Mouse (Mus musculus): ENCODE measurements around the gene Usp32. TPM values are rescaled to one million over a fixed set of nuclear protein-coding genes. Genes with fewer than 3 reads are reported as not detected.

The Usp32 gene
- total and polyA plus RNA-seq, 2 experiments from 2014 or later: 2.3 to 20.7 TPM

DNA sequence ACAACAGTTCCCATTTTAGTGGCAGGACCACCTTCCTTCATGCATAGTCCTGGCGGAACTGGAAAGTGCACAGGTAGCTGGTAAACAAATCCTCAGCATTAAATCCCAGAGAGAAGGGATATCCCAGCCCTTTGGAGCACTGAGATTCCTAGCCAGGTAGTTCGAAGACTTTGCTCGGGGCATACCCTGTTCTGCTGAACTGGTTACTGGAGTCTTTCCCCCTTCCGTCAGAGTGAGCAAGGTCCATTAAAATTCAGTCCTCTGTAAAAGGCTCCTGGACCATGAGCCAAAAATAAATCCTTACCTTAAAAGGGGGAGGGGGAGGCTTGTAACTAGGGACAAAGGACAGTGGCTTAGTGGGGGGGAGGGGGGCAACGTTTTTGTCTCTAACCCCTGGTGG, 180.8 kb downstream of the Usp32 start:
- no peaks in the 10 kb centered on the region for H3K36me3 ChIP-seq (replicated peaks; ENCODE audit: control insufficient read depth, insufficient read depth, low read length)
- H3K4me1 ChIP-seq (ENCODE audit: control insufficient read depth, insufficient read depth): peaks cover 8% of the 10 kb centered on the region

GRCm38 (mm10) chr11:84958271-84958630, 181.7 kb downstream of the Usp32 start:
- Histone ChIP-seq H3K4me1 (ENCODE audit: control insufficient read depth, insufficient read depth) (peaks cover 8% of the 10 kb centered on the region), H3K4me3 (ENCODE audit: low read depth, low read length) (peak overlapping the region; percentile 36), H3K36me3 (replicated peaks; ENCODE audit: control insufficient read depth, insufficient read depth, low read length) (no peaks in the 10 kb centered on the region), H3K27ac (ENCODE audit: low read depth) (no peak overlapping the region), H3K9ac (replicated peaks; ENCODE audit: low read depth, low read length) (no peak overlapping the region), H3K4me2 (ENCODE audit: low read depth, low read length) (peak overlapping the region; percentile 45), H3K9me3 (replicated peaks; ENCODE audit: control insufficient read depth, low read length) (no peaks in the 10 kb centered on the region), H3K27me3 (ENCODE audit: control insufficient read depth, insufficient read depth, low read length) (peaks cover 43% of the 10 kb centered on the region)
- DNase-seq (ENCODE audit: low spot score) (no peak), ATAC-seq (ENCODE audit: insufficient read depth, low read depth) (no peak)
- 4% methylated on average over 11 of the region's 11 CpGs for WGBS
- TF ChIP-seq EP300 (IDR thresholded peaks at IDR 0.05; ENCODE audit: low read depth) (no peak), CTCF (IDR thresholded peaks at IDR 0.05; ENCODE audit: low read depth) (no peak)

More for the DNA sequence above, 180.8 kb downstream of the Usp32 start:
- Histone ChIP-seq H3K9me3 (replicated peaks; ENCODE audit: control insufficient read depth, low read length) (no peaks in the 10 kb centered on the region), H3K27me3 (ENCODE audit: control insufficient read depth, insufficient read depth, low read length) (peaks cover 43% of the 10 kb centered on the region), H3K4me3 (ENCODE audit: low read depth, low read length) (no peak overlapping the region), H3K4me2 (ENCODE audit: low read depth, low read length) (peak overlapping the region; percentile 28; the same call in 1 of the 2 replicates), H3K27ac (ENCODE audit: low read depth) (peak overlapping the region; percentile 62; the same call in 1 of the 2 replicates), H3K9ac (replicated peaks; ENCODE audit: low read depth, low read length) (no peak overlapping the region)
- TF ChIP-seq CTCF (IDR thresholded peaks at IDR 0.05; ENCODE audit: low read depth) (no peak), EP300 (IDR thresholded peaks at IDR 0.05; ENCODE audit: low read depth) (no peak)
- DNase-seq (ENCODE audit: low spot score): no peak
- 32% methylated on average over 5 of the region's 5 CpGs for WGBS
- no peak for ATAC-seq (ENCODE audit: insufficient read depth, low read depth)

- DNase-seq (ENCODE audit: low spot score) (no peak), ATAC-seq (ENCODE audit: insufficient read depth, low read depth) (no peak)
- Histone ChIP-seq H3K4me2 (ENCODE audit: low read depth, low read length) (peak within 1 kb of the TSS; percentile 45), H3K4me1 (ENCODE audit: control insufficient read depth, insufficient read depth) (peaks cover 8% of the 10 kb centered on the region), H3K27me3 (ENCODE audit: control insufficient read depth, insufficient read depth, low read length) (peaks cover 43% of the 10 kb centered on the region), H3K36me3 (replicated peaks; ENCODE audit: control insufficient read depth, insufficient read depth, low read length) (no peaks in the 10 kb centered on the region), H3K9me3 (replicated peaks; ENCODE audit: control insufficient read depth, low read length) (no peaks in the 10 kb centered on the region), H3K27ac (ENCODE audit: low read depth) (no peak within 1 kb of the TSS), H3K4me3 (ENCODE audit: low read depth, low read length) (peak within 1 kb of the TSS; percentile 36), H3K9ac (replicated peaks; ENCODE audit: low read depth, low read length) (no peak within 1 kb of the TSS)
- no peak for TF ChIP-seq EP300 (IDR thresholded peaks at IDR 0.05; ENCODE audit: low read depth)
- no peak for TF ChIP-seq CTCF (IDR thresholded peaks at IDR 0.05; ENCODE audit: low read depth)
- whole genome bisulfite sequencing: 1% methylated on average over 48 of the region's 49 CpGs
Measured at GRCm38 (mm10) chr11:84957591-84958270, 182.2 kb downstream of the Usp32 start, which contains the start of gene Car4. Gene Car4 (plus strand): TSS chr11:84957786.

DNA sequence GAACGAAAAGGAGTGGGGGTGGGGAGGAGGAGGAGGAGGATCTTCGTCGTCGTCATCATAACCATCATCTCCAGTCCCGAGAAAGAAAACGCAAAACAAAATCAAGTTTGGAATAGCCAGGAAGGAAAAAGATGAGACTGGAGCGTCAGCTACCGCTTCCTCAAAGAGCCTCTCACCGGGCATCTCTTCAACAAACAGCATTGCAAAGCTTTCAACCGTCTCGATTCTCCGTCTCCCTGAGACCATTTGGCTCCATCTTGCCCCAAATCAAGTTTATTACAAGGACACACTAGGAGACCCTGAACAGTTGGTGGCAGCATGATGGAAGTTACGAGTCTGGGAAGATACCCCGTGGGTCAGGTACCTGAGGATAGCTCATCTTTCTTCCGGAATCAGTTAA, 182.8 kb downstream of the Usp32 start:
- H3K4me1 ChIP-seq (ENCODE audit: control insufficient read depth, insufficient read depth): peaks cover 8% of the 10 kb centered on the region
- H3K9me3 ChIP-seq (replicated peaks; ENCODE audit: control insufficient read depth, low read length): no peaks in the 10 kb centered on the region
- ATAC-seq (ENCODE audit: insufficient read depth, low read depth) (no peak), DNase-seq (ENCODE audit: low spot score) (no peak)
- H3K9ac ChIP-seq (replicated peaks; ENCODE audit: low read depth, low read length): no peak overlapping the region
- H3K4me3 ChIP-seq (ENCODE audit: low read depth, low read length): peak overlapping the region; percentile 36
- H3K36me3 ChIP-seq (replicated peaks; ENCODE audit: control insufficient read depth, insufficient read depth, low read length): no peaks in the 10 kb centered on the region
- peaks cover 43% of the 10 kb centered on the region for H3K27me3 ChIP-seq (ENCODE audit: control insufficient read depth, insufficient read depth, low read length)
- WGBS: 3% methylated on average over 15 of the region's 15 CpGs
- no peak for TF ChIP-seq EP300 (IDR thresholded peaks at IDR 0.05; ENCODE audit: low read depth)
- no peak for TF ChIP-seq CTCF (IDR thresholded peaks at IDR 0.05; ENCODE audit: low read depth)
- no peak overlapping the region for H3K27ac ChIP-seq (ENCODE audit: low read depth)
- peak overlapping the region; percentile 45; the same call in 1 of the 2 replicates for H3K4me2 ChIP-seq (ENCODE audit: low read depth, low read length)

- TF ChIP-seq CTCF (IDR thresholded peaks at IDR 0.05; ENCODE audit: low read depth) (no peak), EP300 (IDR thresholded peaks at IDR 0.05; ENCODE audit: low read depth) (no peak)
- Histone ChIP-seq H3K9ac (replicated peaks; ENCODE audit: low read depth, low read length) (no peak overlapping the region), H3K4me1 (ENCODE audit: control insufficient read depth, insufficient read depth) (peaks cover 8% of the 10 kb centered on the region), H3K4me2 (ENCODE audit: low read depth, low read length) (no peak overlapping the region), H3K9me3 (replicated peaks; ENCODE audit: control insufficient read depth, low read length) (no peaks in the 10 kb centered on the region), H3K27me3 (ENCODE audit: control insufficient read depth, insufficient read depth, low read length) (peaks cover 43% of the 10 kb centered on the region), H3K27ac (ENCODE audit: low read depth) (no peak overlapping the region), H3K36me3 (replicated peaks; ENCODE audit: control insufficient read depth, insufficient read depth, low read length) (no peaks in the 10 kb centered on the region), H3K4me3 (ENCODE audit: low read depth, low read length) (no peak overlapping the region)
- 32% methylated on average over 5 of the region's 5 CpGs for WGBS
- DNase-seq (ENCODE audit: low spot score) (no peak), ATAC-seq (ENCODE audit: insufficient read depth, low read depth) (no peak)
Measured at GRCm38 (mm10) chr11:84956400-84956799, 183.6 kb downstream of the Usp32 start.

GRCm38 (mm10) chr11:84952611-84953010, 187.3 kb downstream of the Usp32 start:
- DNase-seq (ENCODE audit: low spot score): no peak
- no peak for TF ChIP-seq EP300 (IDR thresholded peaks at IDR 0.05; ENCODE audit: low read depth)
- TF ChIP-seq CTCF (IDR thresholded peaks at IDR 0.05; ENCODE audit: low read depth): no peak
- no peak for ATAC-seq (ENCODE audit: insufficient read depth, low read depth)

More at GRCm38 (mm10) chr11:84952611-84953010, 187.3 kb downstream of the Usp32 start:
- Histone ChIP-seq H3K4me3 (ENCODE audit: low read depth, low read length) (no peak overlapping the region), H3K36me3 (replicated peaks; ENCODE audit: control insufficient read depth, insufficient read depth, low read length) (no peaks in the 10 kb centered on the region), H3K4me1 (ENCODE audit: control insufficient read depth, insufficient read depth) (no peaks in the 10 kb centered on the region), H3K27me3 (ENCODE audit: control insufficient read depth, insufficient read depth, low read length) (peaks cover 20% of the 10 kb centered on the region), H3K4me2 (ENCODE audit: low read depth, low read length) (no peak overlapping the region), H3K9ac (replicated peaks; ENCODE audit: low read depth, low read length) (no peak overlapping the region), H3K27ac (ENCODE audit: low read depth) (no peak overlapping the region), H3K9me3 (replicated peaks; ENCODE audit: control insufficient read depth, low read length) (no peaks in the 10 kb centered on the region)
- WGBS: 15% methylated on average over 2 of the region's 2 CpGs

Data from heart, postnatal 0 days (tissue).